Mouse (Mus musculus) liver, embryonic 14 days (tissue): ENCODE results near the gene Zbtb9. TPM values are rescaled to one million over a fixed set of nuclear protein-coding genes. Genes with fewer than 3 reads are reported as not detected.

ENCODE experiments used
- polyA plus RNA-seq: library from polyadenylated mRNA; depleted of rRNA; stranded (reverse); fragments of >200 nt; gene quantifications from 2 replicates; pipeline ENCODE4 v1.2.3, GENCODE M21; 2012; rRNA removed

The Zbtb9 gene
- 4.1 and 4.7 TPM in 2 replicates for polyA plus RNA-seq

DNA sequence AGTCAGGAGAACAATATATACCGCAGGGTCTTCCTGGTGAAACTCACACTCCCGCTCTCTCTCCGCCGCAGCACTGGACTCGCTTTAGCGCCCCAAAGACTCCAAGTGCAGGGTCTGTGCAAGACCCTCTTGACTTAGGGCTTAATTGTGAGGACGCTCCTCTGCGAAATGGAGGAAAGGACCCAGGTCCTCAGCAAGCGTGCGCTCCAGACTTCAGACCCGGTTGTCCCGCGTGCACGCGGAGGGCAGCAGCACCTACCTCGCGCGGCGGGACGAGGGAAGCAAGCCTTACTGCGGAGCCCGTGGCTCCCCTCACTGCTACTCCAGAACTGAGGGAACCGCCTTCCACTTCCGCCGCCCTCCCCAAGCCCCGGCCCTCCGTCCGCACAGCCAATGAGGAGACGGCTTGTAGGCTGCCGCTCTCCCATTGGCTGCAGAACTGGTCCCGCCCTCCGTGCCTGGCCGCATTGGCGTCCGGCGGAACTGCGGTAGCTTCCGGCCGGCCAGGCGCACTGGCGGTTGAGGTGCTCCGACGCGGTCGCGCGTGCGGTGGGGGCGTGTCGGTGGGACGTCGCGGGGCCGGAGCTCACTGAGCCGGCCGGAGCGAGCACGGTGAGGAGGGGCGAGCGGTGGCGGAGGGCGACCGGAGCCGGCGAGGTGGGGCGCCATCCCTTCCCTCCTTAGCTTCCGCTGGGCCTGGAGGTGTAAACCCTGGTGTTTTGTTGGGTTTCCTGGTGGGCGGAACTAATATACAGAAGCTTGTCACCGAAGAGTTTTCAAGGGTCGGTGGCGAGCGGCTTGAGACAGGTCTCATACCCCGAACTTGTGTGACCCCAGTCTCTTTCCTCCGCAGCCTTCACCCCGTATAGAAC, at the start of gene Zbtb9:
Zbtb9 (plus strand) TSS at position 465 of the 872 bp plus-strand sequence.

DNA sequence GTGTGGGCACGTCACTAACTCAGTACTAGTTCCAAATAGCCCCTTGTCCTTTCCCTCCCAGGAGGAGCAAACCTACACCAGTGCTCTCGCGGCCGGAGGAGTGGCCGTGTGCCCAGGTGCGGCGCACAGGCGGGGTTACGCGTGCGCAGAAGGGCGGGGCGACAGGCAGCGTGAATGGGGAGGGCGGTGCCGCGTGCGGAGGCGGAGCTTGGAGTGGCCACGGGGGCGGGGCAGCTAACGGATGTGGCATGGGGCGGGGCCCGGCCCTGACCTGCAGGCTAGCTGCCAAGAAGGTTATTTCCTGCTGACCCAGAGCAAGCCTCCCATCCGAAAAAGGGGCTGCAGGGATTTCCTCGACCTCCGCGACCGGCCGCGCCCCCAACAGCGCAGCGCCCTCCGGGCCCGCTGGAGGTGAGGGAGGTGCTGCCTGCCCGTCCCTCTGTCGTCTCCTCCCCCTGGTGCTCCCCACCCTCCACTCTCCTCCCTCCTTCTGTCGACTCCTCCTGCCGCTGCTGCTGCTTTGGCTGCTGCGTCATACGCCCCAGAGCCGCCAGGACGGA, 40.0 kb upstream of the Zbtb9 start, which contains the start of gene Phf1:
Phf1 (plus strand) TSS at position 214 of the 560 bp plus-strand sequence.

DNA sequence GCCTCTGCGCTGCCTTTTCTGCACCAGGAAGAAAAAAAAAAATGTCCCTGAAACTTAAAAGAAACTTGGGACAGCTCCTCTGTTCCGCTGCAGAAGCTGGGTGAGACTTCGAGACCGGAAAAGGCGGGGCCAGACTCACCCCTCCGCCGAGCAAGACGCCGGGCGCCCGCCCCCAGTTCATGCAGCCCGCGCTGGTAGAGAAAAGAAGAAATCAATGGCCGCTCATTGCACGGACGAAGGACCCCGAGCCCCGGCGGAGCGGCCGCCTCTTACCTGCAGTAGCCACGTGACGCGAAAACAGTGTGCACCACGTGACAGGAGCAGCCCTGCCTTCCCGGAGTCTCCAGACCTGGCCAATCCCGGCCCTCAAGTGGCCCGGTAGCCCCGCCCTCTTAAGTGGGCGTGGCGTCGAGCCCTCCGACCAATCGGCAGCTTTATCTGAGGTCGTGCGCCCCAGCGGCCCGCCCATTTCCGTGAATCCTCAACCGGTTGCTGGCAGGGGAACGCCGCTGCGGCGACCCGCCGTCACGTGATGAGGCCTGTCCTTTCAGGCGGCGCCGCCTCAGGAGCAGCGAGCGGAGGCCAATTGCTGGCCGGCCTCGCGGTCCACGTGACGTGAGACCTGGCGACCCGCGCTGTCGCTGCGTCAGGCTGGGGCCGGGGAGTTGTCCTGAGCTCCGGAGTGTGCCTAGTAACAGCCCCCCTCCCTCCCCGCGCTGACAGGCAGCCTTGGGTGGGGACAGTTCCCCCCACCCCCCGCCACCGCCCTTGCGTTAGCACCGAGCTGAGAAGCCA, 33.6 kb upstream of the Zbtb9 start, which contains the start of gene Cuta:
Cuta (minus strand) TSS at position 392 of the 795 bp plus-strand sequence.

DNA sequence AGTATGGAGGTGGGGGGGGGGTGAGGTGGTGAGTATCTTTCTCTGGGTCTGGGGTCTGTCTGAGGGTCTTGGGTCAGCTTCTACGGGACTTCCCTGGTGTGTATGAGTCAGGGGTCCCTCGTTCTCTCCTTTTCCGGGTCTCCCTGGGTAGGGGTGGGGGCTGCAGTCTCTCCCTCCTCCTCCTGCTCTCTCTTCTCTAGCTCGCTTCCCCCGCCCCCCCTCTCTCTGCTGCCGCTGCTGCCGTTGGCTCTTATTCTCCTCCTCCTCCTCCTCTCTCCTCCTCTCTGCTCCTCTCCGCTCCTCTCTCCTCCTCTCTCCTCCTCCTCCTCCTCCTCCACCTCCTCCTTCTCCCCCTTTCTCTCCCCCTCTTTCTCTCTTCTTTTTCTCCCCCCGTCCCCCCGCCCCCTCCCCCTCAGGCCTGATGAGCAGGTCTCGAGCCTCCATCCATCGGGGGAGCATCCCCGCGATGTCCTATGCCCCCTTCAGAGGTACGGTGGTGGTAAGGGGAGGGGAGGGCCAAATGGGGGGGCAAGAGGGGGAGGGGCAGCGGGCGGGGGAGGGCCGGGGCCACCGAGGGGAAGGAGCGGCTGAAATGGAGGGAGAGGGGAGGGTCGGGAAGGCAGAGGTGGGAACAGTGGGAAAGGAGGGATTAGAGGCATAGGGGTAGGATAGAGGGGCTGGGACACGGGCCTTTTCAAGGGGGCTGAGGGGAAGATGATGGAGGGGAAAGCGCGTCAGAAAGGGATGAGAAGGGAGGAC, 31.8 kb upstream of the Zbtb9 start, which contains the start of gene Syngap1:
Syngap1 (plus strand) TSS at position 223 of the 759 bp plus-strand sequence.

DNA sequence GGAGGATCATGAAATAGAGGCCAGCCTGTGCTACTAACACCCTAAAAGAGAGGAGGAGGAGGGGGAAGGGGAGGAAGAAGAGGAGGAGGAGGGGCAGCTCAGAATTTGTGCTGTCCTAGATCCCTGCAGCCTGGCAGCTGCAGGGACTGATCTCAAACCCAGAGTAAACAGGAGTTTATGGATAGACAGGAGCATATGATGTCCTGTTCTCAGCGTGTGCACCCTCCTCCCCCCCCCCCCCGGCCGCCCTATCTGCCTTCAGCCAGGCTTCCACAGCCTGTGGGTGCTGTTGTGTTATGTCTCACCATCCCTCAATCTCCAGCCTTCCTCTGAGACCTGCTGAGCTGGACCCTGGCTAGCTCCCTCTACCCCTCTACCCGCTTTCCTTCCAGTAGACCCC, 55.9 kb downstream of the Zbtb9 start, which contains the start of gene Bak1:
Bak1 (minus strand) TSS at position 101 of the 400 bp plus-strand sequence.

DNA sequence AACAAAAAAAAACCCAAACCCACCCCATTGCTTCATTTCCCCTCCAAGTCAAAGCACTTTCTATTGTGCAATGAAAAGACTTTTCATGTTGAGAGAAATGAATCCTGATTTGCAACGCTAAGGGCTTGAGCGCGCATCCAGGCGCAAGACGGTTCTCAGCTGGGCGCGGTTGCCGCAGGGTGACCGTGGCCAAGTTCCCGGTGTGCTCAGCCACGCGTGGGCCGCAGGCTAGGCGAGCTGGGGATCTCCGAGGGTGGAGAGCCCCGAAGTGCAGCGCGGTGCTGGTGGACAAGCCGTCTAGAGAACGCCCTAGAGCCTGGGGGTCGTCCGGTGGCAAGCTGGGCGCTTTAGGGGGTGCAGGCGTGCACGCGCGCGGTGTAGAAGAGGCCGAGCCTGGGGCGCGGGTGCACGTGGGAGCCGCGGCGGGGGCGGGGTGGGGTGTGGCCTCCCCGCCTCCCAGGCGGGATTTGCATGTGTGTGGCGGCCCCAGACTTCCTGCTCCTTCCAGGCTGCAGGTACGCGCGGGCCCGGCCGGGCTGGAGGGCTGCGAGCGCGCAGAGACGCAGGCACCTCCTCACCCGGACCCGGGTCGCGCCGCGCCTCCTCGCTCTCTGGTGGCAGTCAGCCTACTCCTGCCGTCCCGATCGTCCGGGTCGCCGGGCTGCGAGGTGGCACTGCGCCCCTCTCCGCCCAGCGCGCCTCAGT, 84.0 kb downstream of the Zbtb9 start, which contains the start of gene Itpr3:
Itpr3 (plus strand) TSS at position 493 of the 705 bp plus-strand sequence.

Other genes with a start within 250 kb of the Zbtb9 start
- gene Bnip1, start 192.1 kb upstream of the Zbtb9 start, polyA plus RNA-seq = 14.0 and 15.2 TPM in 2 replicates
- gene Nkx2-5, start 128.2 kb upstream of the Zbtb9 start, polyA plus RNA-seq = not detected in 2 replicates
- 12.9 and 13.6 TPM in 2 replicates for gene Kifc5b, start 56.1 kb upstream of the Zbtb9 start, polyA plus RNA-seq
- gene Phf1, start 40.1 kb upstream of the Zbtb9 start, polyA plus RNA-seq = 6.1 and 6.2 TPM in 2 replicates
- gene Cuta, start 33.6 kb upstream of the Zbtb9 start, polyA plus RNA-seq = 51.5 and 59.9 TPM in 2 replicates
- gene Syngap1, start 31.9 kb upstream of the Zbtb9 start, polyA plus RNA-seq = 2.9 TPM in 2 replicates
- gene Bak1, start 55.8 kb downstream of the Zbtb9 start, polyA plus RNA-seq = 15.9 and 18.3 TPM in 2 replicates
- gene Itpr3, start 84.1 kb downstream of the Zbtb9 start, polyA plus RNA-seq = 0.75 and 0.99 TPM in 2 replicates
- 131 TPM in 2 replicates for gene Uqcc2, start 160.7 kb downstream of the Zbtb9 start, polyA plus RNA-seq
- 0.02 and 0.05 TPM in 2 replicates for gene Ip6k3, start 194.6 kb downstream of the Zbtb9 start, polyA plus RNA-seq
- 15.8 and 16.0 TPM in 2 replicates for gene Lemd2, start 231.3 kb downstream of the Zbtb9 start, polyA plus RNA-seq